Mouse (Mus musculus) urinary bladder, postnatal 14 days (tissue): ENCODE measurements around the gene Stpg4.

Experiments used
- DNase-seq: peaks from one replicate; pipeline ENCODE4 v3.0.0; 2021; ENCODE audit warnings: low spot score

Gene Stpg4

DNA sequence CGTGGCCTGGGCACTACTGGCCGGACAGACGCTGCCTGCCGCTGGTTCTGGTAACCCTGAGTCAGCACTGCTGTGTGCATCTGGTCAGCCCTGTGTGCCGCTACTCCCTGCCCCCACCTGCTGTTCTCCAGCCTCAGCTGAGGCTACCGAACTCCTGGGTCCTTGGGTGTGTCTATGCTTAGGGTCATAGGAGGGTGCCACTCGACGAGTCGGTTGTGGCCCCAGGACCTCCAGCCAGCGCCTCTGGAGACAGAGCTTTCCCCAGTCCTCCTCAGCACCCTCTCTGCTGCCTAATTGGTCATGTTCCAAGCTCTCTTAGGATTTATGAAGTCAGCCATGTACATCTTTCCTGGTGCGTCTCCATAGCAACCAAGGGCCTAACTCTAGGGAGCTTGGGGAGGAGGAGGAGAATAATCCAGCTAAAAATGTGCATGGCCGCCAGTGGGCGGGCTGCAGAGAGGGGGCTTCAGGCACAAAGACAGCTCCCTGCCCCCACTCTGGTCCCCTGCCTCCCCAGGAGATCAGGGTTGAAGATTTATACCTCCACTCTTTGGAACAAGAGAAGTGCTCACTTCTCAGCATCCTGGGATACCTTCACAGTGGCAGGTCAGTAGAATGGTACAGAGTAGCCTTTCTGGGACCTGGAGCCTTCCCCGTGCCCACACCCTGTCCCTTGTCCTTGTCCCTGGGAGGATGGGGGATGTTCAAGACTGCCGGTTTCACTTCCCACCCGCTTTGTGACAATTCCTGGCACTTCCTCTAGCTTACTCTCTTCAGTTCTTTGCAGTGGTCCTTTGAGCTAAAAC is 49.0 kb downstream of the Stpg4 start:
- DNase-seq = peak; percentile 22

DNA sequence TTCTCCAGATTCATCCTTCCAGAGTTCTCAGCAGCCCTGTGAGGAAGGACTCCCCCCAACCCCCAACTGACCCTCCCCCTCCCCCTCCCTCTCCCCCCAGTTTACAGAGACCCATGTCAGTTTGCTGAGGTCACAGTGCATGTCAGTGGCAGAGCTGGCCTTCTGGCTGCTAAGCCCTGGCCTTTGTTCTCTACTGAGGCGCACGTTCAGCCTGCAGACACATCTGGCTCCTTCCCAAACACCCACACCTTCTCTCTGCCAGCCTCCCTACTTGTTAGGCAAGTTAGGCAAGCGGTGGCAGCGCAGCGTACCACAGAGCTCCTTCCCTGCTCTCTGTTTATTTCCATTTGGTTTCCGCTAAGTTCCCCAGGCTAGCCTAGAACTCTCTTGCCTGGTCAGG is 50.0 kb downstream of the Stpg4 start:
- DNase-seq = peak; percentile 76

DNA sequence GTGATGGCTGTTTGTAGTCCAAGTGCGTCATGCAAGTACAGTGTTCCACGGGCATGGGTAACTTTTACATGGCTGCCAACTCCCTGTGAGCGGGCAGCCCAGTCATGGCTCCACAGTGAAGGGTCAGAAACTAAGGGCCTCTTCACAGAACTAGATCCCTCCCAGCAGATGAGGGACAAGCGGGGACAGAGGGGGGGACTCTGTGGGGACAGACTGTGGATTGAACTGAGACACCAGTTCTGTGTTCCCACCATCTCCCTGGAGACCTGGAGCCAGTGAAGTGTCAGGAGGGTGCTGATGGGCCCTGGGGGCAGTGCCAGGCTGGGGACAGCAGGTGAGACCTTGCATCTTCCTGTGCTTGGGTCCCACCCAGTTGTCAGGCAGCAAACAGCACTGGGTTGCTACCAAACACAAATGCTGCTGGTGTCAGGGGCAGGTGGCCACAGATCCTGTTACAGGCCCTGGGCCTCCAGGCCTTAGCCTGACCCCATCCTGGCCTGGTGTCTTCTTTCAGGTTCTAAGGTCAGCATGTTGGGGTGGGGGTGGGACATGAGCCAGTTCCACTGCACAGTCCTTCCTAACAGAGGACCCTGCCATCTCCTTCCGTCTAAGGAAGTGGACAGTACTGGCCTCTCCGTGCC is 50.6 kb downstream of the Stpg4 start:
- DNase-seq = no peak

- no peak for DNase-seq
Observed at GRCm38 (mm10) chr17:87375941-87376511, 51.5 kb downstream of the Stpg4 start.

DNA sequence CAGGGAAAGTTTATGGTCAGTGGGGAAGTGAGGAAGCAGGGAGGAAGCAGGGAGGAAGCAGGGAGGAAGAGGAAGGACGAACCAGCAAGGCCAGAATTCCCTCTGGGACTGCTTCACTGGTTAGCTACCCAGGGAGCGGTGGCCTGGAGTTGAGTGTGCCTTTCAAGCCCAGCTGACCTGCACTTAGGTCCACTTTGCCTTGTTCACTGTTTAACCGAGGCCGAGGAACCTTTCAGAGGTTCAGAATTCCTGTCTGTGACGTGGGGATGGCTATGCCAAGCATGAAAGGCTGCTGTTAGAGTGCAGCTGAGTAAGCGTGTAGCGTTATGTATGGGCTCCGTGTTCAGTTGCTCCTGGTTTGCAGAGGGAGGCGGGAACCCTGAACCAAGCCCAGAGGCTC is 54.2 kb downstream of the Stpg4 start:
- no peak for DNase-seq

DNA sequence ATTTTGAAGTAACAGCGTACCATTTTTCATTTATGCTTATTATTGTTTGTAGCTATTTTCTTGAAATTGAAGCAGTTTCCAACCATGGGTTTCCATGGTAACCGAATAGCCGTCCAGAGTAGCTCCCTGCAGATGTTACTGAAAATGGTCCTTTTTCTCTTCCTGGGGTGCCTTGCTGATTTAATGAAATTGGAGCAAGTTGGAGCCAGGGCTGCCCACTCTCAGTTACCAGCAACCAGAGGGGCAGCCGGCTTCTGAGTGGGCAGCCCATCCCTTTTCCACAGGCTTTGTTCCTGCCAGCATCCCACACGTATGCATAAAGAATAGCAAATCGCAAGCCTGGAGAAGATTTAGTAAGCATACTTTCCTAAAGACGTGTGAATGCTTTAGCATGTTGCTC is 55.4 kb downstream of the Stpg4 start:
- no peak for DNase-seq

DNA sequence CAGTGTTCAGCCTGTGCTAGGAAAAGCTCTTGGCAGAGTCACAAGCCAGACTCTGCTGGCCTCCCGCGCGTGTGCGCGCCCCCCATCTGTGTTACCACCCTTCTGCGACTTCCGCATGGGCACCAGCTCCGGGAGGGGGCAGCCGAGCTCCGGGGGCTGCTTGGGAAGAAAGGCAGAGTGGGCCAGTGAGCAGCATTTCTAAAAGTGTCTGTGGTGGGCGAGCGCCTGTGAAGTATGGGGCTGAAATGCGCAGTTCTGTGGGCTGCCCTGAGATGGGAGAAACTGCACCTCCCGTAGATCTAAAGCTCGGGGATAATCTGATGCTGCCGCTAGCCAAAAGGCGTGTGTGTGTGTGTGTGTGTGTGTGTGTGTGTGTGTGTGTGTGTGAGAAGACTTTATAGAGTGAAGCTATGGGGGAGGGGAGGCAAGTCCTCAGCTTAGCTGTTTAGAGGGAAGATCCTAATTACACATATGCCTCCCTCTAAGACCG is 58.2 kb downstream of the Stpg4 start:
- DNase-seq = no peak

DNA sequence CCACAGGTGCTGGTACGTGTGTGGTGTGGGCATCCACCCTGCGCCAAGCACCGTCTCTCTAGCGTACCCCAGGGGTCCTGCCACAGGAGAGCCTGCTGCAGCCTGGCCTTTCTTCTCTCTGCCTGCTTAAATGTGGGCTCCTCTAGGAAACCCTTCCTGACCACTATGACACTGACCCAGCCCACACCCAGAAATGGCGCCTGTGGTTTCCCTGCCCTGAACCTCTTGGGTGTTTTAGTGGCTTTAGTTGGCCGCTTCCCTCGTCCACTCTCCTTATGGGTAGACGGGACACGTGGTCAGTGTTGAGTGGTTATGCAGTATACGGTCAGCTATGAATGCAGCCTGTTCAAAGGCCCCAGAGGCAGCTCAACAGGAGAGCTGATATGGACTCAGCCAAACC is 59.1 kb downstream of the Stpg4 start:
- DNase-seq = no peak

GRCm38 (mm10) chr17:87367640-87368039 is 59.9 kb downstream of the Stpg4 start:
- DNase-seq = peak; percentile 60

DNA sequence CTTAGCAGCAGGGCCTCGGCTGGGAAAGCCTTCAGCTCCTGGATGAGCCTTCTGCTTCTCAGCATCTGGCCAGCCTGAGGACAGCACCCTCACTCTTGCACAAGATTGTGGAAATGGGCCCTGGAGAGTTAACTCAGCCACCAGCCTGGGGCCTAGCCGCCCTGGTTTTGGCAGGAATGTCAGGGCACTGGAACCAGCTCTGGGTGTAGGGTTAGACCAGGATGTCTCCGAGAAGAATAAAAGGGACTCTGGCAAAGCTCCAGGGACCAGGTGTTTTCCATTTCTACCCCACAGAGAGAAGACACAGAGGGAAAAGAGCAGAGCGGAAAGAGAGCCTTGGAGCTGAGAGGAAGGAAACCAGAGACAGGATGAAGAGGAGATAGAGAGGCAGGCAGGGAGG is 60.3 kb downstream of the Stpg4 start:
- peak; percentile 25 for DNase-seq

DNA sequence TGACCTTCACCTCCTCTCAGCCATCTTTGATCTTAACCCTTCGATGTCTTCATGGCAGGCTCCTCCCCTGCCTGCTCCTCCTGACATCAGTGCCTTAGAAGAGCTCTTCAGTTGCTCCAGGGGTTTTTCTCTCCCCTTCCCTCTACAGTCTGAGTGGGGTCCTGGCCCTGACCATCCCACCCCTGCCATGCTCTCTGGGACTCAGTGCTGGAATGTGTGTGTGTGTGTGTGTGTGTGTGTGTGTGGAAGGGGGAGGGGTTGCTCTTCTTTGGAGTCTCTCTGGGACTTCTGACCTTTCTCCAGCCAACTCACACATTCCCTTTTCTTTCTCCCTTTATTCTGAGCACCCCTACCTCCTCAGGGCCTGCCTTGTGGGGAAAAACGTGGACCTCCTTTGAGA is 61.0 kb downstream of the Stpg4 start:
- DNase-seq = no peak

DNA sequence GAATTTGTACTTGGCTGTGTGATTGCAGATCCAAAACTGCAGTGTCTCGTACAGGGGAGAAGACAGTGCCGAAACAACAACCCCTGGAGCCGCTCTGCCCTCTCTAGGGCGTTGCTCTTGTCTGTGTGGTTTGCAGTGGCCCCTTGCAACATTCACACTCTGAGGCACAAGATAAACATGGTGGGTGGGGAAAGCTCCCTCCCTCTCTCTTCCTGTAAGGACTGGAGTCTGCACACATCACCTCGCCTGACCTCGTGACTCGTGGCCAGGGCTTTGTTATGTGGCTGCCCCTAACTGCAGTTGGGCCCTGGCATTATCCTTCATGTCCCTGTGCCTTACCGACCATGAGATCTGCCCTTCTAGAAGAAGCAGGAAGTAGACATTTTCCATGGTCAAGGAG is 62.3 kb downstream of the Stpg4 start:
- no peak for DNase-seq

DNA sequence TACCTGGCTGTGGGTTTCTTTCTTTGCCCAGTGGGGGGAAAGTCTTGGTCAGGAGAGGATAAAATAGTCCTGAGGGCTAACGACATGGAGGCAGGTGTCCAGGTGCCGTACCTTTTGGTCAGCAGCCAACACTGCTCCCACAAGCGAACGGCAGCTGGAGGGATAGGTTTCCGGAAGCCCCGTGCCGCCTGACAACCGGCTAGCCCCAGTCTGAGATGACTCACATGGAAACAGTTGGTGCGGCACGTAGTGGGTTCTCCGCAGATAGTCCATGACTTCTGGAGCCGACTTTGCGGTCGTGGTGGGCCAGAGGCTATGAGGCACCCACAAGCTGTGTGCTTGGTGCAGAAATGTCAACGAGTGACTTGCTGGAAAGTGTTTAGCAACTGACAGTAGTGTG is 63.4 kb downstream of the Stpg4 start:
- DNase-seq = no peak

- DNase-seq = no peak
Observed at GRCm38 (mm10) chr17:87361132-87361531, 66.4 kb downstream of the Stpg4 start.

GRCm38 (mm10) chr17:87357506-87357905 is 70.0 kb downstream of the Stpg4 start:
- DNase-seq = no peak

DNA sequence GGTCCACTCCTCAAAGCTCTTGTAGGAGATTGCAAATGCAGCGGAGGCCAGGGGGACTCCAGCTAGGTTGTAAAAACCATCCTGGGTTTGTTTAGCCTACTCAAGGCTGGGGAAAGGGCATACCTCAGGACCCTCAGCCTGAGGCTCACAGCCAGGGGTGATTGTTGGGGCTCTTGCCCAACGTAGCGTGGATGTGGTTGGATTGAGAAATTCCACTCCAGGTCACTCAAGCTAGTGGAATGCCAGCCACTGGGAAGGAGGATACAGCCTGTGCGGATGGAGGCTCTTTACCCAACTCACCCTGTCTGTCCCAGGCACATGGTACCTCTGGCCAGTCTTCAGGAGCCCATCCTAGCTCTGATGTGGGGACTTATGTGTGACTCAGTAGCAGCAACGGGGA is 71.3 kb downstream of the Stpg4 start:
- no peak for DNase-seq

- no peak for DNase-seq
Observed at GRCm38 (mm10) chr17:87355456-87355855, 72.1 kb downstream of the Stpg4 start.

DNA sequence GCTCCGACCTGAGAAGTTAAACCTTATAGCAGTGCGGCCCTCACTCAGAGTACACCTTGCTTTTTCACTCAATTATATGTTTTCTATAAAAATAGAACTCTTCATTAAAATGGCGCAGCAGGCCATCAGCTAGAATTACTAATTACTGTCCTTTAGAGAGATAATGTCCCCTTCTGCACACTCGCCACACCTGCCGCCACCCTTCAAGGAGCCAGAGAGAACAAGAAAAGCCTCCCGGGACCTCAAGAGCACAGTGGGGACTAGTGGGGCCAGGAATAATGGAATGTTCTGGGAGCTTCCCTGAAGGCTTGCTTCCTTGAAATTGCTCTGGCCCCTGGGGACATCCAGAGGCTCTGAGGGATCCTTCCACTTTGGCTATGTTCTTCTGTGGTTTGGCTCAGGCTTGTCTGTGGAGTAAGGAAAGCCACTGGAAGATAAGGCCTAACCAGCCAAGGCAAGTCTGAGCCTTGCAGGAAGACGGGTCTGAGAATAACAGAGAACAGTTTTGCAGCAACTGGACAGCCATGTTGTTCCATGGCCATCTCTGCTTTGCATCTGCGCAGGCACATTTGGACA is 73.7 kb downstream of the Stpg4 start:
- no peak for DNase-seq

- no peak for DNase-seq
Observed at GRCm38 (mm10) chr17:87352898-87353225, 74.7 kb downstream of the Stpg4 start.

DNA sequence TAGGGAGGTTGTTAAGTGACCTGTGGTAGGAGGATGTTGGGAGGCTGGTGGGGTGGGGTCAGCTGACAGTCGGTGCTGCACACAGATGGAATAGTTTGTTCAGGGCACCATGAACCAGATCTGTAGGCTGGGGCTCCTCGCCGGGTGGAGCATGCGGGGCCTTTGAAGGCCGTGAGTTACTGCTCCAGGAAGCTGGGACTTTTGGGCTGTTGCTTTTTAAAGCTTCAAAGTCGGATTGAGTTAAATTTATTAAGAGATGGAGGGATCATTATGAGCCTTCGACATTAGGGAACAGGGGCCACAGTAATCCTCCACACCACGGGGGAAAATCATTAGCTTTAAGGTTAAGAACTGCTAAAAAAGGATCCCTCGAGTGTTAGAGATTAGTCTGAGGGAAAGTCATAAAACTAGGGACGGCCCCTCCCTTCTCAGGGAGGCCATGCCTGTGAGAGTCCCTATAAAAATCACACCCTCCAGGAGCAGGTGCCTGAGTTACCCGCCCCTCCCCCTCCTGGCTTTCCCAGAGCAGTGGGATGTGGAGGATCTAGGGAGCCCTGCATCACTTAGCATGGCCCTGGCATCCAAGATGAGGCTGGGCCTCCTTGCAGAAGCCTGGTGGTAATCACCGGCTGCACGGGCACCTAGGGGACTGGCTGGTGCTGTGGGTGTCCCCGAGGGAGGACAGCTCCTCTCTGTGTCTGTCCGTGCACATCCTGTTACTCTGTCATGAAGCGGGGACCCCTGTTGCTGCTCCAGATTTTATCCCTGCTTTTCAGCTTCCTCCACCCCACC is 75.2 kb downstream of the Stpg4 start:
- no peak for DNase-seq

- DNase-seq = no peak
Observed at GRCm38 (mm10) chr17:87351241-87352105, 76.1 kb downstream of the Stpg4 start.
